Mouse (Mus musculus) ovary, postnatal 10 days (tissue): ENCODE results near the gene Gm13089.
"Not testable (repeated sequence)": the region's sequence is repeated elsewhere in the genome, so short reads cannot be mapped to it uniquely, and the experiment has no call there.

Experiments
- DNase-seq: peaks from one replicate; pipeline ENCODE4 v3.0.0; 2022; ENCODE audit warnings: low spot score

Gene Gm13089

DNA sequence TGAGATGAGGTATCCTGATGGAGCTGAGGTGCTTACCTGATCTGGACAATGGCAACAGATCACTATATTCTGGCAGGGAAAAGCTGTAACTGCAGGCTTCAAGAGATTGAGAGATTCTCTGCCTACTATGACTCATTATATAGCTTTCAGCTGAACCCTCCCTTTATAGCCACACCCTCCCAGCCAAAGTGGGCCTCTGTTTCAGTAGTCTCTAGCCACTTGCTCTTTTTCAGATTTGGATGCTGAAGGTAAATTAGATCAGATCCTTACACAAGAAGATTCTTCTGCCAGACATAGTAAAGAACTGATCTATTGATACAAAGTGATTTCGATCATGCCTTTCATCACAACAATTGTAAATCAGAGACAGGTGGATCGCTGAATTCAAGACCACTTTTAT is at the start of gene Gm13089:
TSS of gene Gm13089 (minus strand) at position 101 of the 400 bp plus-strand sequence.
- DNase-seq, result no peak

DNA sequence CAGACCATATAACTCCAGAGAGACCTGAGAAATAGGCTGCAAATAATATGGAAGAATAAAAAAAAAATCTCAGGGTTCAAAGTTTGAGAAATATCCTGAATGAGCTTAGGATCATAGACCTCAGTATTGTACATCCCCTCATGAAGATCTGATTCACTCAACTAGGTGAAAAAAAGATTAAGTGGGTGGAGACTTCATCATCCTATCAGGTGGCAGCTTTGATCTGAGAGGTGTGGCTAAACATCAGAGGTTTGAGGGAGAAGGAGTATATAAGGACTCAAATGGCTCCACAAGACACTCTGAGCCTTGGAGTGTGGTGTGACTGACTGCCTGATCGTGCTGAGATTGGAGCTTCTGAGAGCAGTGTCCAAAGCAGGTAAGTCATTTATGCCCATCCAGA is 16.6 kb upstream of the Gm13089 start, which contains the start of gene Gm13078:
TSS of gene Gm13078 (plus strand) at position 301 of the 400 bp plus-strand sequence.
- DNase-seq, result no peak

DNA sequence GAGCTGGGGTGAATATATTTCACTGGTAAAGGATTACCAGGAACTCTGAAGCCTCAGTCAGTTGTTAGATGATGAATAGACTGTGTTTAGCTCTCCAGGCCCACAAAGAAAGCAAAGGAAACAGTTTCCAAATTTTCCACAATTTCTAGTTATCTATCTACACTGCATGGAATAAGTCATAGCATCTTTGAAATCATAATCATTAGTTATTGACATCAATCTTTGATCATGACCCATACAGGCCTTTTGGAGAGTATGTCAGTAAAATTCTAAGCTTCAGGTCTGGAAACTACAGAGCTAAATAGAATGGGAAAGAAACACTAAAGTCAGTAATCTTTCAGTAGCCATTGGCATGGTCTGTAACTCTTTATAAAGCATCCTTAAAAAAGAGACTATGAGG is 45.4 kb downstream of the Gm13089 start, which contains the start of gene Gm13088:
TSS of gene Gm13088 (minus strand) at position 101 of the 400 bp plus-strand sequence.
- DNase-seq, result not testable (repeated sequence)
